Mouse (Mus musculus) common myeloid progenitor, adult 5-6 weeks (primary cell): ENCODE results near the gene Atp5e. TPM values are rescaled to one million over a fixed set of nuclear protein-coding genes. Genes with fewer than 3 reads are reported as not detected.
A peak's percentile ranks its signal among the peaks of the same experiment; 100 is the strongest.

ENCODE experiments used
- ATAC-seq: replicated peaks from 2 replicates; pipeline ENCODE4 v1.8.0; 2016; ENCODE audit warnings: low read depth, mild to moderate bottlenecking, moderate TSS enrichment, inconsistent platforms; ENCODE audit not compliant: poor library complexity, severe bottlenecking
- total RNA-seq: library from RNA; stranded (forward); fragments of 200-1000, 187-1606 nt; gene quantifications from 2 replicates; pipeline ENCODE4 v1.2.3, GENCODE M21; 2017

Gene Atp5e
- total RNA-seq, 1 experiment from 2014 or later = 252 TPM

DNA sequence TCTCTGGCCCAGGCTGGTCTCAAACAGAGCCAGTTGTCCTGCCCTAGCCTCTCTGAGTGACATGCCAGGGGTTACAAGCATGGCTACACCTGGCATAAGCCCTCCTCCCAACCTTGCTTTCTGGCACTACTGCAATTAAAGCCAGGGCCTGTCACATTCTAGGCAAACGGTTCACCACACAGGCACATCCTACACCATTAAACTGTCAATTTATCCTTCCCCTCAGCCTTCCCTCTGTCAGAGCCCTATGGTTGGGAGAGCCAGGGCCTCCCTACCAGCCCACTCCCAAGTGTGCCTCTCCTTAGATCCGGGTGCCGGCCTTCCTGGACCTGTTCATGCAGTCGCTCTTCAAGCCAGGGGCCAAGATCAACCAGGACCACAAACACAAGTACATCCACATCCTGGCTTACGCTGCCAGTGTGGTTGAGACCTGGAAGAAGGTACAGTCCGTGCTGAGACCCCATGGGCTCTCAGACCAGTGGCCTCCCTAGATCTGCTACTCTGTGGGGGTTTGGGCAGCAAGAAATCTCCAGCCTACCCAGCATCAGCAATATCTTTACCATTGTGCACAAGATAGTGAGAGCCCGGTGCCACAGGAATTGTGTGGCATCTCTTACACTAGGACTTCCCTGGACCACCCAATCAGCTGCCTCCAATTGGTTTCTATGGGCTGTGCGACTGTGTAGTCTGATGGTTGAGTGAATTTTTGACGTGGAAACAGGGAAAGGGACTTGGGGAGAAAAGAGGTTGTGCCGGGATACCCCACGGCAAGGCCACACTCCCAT, 39.4 kb downstream of the Atp5e start:
- no peak for ATAC-seq

DNA sequence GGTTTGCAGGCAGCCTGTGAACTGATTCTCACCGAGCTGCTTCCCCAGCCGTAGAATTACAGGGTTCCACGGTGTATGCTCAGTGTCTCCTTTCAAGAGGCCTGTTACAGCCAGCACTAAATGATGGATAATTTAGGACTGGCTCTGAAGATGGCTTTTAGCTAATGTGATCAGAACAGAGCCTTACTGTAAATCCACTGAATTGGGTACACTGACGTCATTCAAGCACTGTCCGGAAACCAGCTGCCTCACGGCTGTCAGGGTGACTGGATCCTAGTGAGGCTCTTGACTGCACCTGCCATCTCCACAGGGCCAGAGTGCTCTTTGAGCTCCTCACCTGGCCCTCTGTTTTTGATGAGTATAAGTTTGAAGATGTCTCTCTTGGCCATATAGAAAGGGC, 42.8 kb downstream of the Atp5e start:
- ATAC-seq = no peak

DNA sequence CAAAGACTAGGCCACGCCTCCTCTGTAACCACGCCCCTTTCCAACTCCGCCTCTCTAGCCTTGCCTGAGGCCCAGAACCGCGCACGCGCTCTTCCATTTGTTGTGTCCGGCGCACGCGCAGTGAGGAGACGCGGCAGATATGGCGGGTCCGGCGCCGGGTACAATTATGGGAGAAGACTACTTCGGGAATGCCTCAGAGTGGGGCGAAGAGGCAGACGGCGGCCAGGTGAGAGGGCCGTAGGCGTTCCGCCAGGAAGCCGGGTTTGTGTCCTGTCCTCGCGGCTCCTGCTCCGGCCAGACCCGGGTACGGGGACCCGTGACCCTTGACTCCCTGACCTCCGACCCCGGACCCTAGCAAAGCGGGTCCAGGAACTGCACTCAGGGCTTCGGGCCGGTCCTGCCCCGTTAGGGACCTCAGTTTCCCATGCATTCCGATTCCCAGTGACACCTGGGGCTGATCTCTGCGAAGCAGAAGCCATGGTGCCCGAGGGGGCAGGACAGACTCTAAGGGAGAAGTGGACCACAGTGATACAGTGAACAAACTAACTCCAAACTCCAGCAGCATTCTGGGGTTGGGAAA, 48.1 kb downstream of the Atp5e start, which contains the start of gene Nelfcd:
TSS of gene Nelfcd (plus strand) at position 74 of the 580 bp plus-strand sequence.
- ATAC-seq = peak; percentile 96

DNA sequence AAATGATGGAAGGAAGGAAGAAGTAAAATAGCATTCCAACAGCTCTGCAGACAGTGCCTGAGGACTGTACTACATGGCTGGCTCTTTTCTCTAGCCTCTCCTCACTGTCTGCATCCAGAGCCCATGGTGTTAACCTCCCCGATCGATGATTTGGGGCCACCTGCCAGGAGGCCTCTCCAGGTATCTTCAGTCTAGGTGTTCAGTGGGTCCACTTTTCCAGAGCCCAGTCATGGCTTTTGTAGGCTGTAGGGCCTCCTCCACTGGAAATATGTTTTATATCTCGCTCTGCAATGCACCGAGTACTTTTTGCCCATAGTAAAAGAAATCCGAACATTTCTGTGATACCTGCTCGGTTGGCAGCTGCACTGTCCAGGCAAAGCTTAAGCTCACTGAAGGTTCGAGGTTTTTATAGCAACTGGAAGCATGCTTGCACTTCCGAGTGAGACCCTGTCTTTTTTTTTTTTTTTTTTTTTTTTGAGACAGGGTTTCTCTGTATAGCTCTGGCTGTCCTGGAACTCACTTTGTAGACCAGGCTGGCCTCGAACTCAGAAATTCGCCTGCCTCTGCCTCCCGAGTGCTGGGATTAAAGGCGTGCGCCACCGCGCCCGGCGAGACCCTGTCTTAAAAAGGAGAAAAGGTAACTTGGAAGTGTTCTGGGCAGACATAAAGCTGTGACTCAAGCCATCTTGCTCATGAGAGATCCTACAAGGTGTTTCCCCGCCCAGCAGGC, 48.7 kb downstream of the Atp5e start:
- no peak for ATAC-seq

DNA sequence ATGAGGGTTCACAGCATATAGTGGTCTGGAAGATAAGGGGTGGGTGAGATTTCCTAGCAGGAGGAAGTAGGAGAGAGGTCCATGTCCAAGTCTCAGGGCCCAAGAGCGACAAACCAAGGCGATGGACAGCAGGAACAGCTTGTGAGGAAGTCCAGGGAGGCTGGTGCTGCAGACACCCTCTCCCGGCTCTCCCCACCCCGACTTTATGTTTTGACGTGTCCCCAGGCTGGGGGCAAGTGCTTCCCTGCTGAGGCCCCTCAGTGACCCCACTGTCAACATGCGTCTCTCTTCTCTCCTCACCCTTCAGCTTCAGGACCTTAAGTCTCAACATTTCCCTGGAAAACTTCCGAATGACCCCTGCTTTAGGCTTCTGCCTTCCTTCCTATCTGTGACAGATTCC, 50.8 kb downstream of the Atp5e start:
- no peak for ATAC-seq

Other genes with a start within 250 kb of the Atp5e start
- 226 and 282 TPM in 2 replicates for gene Gnas, start 179.8 kb downstream of the Atp5e start, total RNA-seq
- 10.9 and 17.9 TPM in 2 replicates for gene Gm20721, start 117.4 kb downstream of the Atp5e start, total RNA-seq
- 39.3 and 43.1 TPM in 2 replicates for gene Nelfcd, start 48.3 kb downstream of the Atp5e start, total RNA-seq
- 104 and 125 TPM in 2 replicates for gene Ctsz, start 25.1 kb downstream of the Atp5e start, total RNA-seq
- 2.0 TPM in 1 of 2 replicates, not detected in the other for gene Tubb1, start 13.4 kb downstream of the Atp5e start, total RNA-seq
- 130 and 142 TPM in 2 replicates for gene Prelid3b, start 9.0 kb upstream of the Atp5e start, total RNA-seq
- 2.8 and 4.2 TPM in 2 replicates for gene Zfp831, start 179.4 kb upstream of the Atp5e start, total RNA-seq